Mouse (Mus musculus) megakaryocyte, adult 5-6 weeks (primary cell): ENCODE measurements around the gene Mkrn1. TPM values are rescaled to one million over a fixed set of nuclear protein-coding genes. Genes with fewer than 3 reads are reported as not detected.
"Not testable (repeated sequence)": the region's sequence is repeated elsewhere in the genome, so short reads cannot be mapped to it uniquely, and the experiment has no call there.

Source experiments
- ATAC-seq: 2 replicates; pipeline ENCODE4 v1.8.0; 2016; ENCODE audit warnings: mild to moderate bottlenecking, inconsistent platforms; ENCODE audit not compliant: poor library complexity, severe bottlenecking
- total RNA-seq, 2 experiments: library from RNA; stranded (forward) in 1 of 2; stranded (reverse) in 1 of 2; fragments of 153-499, 151-499 nt in 1 of 2; fragments of 221-1000, 200-1000 nt in 1 of 2; gene quantifications; 2 replicates each; pipeline versions ENCODE4 v1.2.3 to v1.2.4; 2015 to 2017

Gene Mkrn1
- total RNA-seq (2015) (108 and 111 TPM in 2 replicates), total RNA-seq (2017) (75.5 and 82.8 TPM in 2 replicates)

DNA sequence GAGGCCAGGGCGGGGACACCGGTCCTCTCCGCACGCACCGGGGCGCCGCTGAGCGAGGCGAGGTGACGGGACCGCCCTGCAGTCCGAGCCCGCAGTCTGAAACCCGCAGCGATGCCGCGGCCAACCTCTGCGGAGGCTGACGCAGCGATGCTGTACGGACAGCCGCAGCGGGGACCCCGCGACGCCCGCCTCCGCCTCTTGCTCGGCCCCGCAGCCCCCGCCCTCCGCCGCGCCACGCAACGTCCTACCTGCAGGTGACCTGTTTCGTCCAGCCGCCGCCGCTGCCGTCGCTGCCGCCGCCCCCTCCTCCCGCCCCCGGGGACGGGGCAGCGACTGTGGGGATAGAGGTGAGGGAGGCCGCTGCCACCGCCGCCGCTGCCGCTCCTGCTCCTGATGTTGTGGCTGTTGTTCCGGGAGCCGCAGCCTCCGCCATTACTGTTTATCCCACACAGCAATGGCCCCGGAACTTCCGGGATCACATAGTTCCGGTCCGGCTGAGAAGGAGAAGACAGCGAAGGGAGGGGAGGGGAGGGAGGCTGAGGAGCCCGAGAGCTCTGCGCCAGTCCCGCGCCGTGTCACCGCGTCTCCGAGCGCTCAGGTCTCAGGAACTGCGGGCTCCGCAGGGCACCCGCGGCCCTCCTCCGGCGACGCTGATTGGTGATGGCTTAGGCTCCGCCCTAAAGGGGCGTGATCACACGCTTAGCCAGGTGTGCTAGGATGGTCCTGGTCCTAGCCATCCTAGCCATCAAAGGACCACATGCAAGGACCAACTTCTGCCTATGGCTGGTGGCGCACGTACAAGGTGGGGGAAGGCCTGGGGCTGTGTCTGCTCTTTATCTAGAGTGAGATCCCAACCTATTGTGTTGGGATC is at the start of gene Mkrn1:
TSS of gene Mkrn1 (minus strand) at position 612 of the 871 bp plus-strand sequence.
- peak; percentile 87 for ATAC-seq

DNA sequence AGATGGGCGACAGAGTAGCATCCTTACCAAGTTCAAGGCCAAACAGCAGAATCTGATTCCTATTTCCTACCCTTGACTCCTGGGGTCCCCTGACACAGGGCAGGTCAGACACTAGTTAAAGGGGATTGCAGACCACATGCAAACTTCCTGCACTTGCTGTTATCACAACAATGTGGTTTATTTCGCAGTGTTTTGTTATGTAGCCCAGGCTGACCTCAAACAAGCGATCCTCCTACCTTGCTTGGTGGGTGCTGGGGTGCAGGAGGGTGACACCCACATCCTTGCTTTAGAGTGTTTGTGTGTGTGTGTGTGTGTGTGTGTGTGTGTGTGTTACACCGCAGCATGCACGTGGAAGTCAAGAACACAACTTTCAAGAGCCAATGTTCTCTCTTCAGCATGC is 49.2 kb upstream of the Mkrn1 start:
- peak; percentile 62 for ATAC-seq

DNA sequence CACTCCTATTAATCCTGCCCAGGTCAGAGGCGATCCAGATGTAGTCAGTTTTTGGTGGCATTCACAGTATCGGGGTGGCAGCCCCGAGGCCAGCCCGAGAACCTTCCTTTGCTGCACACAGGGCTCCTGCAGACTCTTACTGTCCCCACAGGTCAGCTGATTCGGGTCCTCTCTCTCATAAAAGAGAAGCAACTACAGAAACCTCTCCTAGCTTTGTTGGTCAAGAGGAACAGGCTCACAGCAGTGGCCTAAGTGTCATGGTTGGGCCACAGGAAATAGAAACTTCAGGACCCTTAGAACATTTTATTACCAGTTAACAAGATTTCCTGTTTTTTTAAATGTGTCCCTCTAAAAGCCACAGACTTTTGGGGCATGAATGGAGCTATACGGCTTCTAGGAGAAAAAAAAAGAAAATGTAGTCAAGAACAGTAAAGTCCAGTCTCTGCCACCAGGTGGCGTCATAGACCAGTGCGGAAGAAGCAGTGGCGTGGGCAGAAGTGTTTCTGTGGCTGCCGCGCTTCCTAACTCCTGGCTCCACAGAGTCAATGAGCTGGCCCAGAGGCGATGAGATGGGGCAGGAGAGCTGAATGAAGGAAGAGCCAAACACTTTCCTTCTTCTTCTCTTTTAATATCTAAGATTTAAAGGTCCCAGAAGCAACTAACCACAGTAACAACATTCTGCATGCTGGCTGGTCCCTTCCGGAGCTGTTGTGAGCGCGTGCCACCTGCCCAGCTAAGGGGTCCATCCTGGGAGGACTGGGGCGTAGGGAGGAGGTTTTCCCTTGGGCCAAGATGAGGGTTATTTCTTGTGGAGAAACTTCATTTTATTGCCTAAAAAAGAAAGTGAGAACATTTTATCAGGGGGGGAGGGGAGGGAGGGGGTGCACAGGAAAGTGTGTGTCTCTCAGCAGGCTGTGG is 42.6 kb upstream of the Mkrn1 start:
- ATAC-seq = peak; percentile 99

DNA sequence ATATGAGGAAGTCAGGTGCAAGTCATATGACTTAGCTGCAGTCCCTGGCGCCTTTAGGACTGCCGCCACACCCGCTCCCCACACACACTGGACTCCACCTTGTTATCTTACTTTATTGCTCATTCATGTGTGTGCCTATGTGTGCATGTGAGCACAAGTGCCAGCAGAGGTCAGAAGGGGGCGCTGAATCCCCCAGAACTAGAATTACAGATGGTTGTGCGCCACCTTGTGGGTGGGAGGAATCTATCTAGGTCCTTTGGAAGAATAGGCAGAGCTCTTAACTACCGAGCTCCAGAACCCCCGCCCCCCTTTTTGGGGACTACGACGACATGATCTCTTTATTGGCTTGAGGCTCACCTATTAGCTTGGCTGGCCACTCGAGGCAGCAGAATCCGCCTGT is 39.8 kb upstream of the Mkrn1 start:
- ATAC-seq = no peak

DNA sequence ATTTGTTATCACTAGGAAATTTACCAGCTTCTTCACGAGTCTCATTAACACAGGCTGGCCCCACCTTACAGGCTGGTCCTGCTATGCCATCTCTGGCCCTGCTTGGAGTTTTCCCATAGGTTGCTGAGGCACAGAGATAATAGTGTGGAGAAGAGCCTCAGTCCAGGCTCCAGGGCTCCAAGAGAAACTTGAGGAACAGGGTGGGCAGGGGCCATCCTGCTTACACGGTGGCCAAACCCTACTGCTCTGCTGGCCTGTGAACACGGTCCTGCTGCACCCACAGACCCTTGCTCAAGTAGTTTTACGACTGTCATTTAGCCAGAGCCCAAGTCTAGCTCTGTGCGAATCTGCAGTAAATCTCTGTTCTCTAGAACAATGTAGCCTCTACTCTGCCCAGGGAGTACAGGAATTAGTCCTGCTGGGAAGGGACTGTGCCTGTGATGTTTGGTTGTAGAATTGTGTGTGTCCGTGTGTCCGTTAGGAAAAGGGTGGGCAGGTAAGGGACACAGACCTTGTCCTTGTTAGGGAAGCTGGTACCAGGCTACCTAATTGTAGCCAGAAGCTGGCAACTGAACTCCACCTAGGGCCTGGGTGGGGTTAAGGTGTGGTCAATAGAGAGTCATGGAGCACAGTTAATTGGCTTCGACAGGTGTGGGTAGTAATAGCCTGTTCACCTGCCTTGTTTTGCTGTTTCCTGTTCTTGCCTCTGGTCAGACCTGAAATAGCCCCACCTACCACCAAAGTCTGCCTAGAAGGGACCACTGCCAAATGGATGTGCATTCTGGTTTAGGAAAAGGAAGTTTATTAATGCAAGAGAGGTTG is 35.3 kb upstream of the Mkrn1 start:
- ATAC-seq = no peak

DNA sequence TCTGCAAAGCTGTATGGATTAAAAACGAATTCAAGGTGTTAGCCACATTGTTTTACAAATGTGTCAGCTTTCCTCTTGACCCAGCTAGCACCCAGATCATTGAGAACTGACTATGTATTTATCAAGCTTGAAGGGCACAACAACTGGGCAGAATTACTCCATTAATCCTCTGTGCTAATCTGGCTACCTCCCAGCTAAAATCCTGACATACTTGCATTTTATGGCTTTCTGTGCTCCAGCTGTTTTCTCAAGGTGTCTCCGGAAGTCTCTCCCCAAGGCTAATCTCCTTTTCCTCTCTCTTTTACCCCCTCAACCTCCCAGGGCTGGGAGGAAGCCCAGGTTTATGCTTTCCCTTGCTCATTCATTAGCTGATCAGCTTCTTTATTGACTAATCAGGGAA is 34.4 kb upstream of the Mkrn1 start:
- ATAC-seq = no peak

DNA sequence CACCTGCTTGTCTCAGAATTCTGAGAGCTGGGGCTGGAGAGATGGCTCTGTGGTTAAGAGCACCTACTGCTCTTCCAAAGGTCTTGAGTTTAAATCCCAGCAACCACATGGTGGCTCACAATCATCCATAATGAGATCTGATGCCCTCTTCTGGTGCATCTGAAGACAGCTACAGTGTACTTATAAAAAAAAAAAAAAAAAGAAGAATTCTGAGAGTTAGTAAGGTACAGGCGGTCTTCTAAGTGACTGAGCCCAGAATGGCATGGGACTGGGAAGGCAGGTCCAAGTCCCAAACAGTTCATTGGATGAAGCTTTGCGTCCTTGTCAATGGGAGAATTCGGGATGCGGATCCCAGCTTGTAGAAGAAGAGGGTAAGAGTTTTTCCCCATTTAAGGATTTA is 33.3 kb upstream of the Mkrn1 start:
- no peak for ATAC-seq

DNA sequence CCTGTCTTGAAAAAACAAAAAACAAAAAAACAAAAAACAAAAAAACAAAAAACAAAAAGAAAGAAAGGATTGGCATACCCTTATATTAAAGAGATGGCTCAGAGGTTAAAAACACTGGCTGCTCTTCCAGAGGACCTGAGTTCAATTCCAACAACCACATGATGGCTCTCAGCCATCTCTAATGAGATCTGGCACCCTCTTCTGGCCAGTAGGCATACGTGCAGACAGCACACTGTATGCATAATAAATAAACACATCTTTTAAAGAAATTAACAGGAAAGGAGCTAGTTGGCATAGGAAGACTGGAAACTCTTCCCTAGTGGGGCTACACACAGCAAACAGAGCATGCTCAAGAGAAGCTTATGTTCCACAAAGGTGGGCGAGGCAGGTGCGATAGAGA is 30.8 kb upstream of the Mkrn1 start:
- ATAC-seq = peak; percentile 67

DNA sequence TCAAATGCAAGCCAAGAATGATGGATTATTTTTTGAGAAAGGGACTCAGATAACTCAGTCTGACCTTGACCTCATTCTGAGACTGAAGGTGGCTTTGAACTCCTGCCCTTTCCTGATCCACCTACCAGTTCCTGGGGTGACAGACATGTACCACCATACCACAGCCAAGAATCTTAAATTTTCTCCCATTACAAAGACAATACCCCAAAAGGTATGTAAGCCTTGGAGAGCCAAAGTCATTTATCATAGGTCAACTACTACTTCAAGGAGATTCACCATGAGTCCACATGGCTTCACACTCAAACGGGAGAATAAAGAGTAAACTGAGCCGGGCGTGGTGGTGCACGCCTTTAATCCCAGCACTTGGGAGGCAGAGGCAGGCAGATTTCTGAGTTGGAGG is 30.3 kb upstream of the Mkrn1 start:
- no peak for ATAC-seq

DNA sequence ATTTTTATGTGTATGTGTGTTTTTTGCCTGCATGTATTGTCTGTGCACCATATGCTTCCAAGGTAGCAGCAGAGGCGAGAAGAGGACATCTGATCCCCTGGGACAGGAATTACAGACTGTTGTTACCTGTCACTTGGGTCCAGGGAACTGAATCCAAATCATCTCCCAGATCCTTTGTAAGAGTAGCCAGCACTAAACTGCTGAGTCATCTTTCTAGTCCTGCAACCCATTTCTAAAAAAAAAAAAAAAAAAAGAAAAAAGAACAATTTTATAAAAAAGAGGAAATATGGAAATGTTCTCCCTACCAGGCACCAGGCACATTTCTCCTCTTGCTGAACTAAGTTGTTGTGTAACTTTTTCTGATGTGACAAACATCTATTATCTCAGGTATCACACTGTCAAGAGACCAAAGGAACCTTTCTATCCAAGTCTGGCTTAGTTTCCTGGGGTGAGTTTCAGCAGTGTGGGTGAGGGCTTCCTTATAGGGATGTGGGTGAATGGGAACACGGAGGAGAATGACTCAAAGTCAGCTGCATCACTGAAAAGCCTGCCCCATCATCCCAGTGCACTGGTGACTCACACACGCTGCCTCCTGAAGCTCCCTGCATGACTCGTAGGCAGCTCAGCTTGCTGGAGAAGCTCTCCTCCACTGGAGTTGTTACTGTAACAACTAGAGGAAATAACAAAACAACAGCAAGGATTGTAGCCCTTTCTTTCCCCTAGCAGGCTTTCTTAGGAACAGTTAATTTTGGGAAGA is 27.3 kb upstream of the Mkrn1 start:
- ATAC-seq = no peak

DNA sequence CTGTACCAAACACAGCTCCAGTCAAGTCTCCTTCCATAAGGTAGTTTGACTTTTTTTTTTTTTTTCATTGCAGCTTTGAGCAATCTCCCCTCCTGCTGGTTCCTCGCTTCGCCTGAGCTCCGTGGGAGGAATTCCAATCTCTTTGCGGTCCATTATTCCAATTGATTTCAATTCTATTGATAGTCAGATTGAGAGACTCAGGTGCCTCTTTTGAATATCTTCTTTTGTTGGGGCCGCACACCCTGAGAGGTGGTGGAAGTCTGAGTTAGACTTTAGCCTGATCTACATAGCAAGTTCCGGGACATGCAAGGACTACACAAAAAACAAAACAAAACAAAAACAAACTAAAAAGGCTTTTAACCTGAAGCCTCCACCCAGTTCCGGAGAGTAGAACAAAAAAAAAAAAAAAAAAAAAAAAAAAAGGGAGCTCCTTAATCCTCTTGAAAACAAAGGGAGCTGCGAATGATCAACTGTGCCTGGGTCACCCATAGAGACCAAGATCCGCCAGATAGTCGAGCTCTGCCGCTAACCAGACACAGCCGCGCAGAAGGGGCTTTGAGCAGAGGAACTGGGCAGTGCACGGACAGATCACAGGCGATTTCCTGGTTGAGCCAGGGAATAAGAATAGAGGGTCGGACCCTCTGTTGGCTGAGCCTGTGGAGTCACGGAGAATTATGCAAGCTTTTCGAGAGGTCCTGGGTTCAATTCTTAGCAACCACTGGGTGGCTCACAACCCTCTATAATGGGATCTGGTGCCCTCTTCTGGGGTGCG is 25.7 kb upstream of the Mkrn1 start:
- ATAC-seq = no peak

DNA sequence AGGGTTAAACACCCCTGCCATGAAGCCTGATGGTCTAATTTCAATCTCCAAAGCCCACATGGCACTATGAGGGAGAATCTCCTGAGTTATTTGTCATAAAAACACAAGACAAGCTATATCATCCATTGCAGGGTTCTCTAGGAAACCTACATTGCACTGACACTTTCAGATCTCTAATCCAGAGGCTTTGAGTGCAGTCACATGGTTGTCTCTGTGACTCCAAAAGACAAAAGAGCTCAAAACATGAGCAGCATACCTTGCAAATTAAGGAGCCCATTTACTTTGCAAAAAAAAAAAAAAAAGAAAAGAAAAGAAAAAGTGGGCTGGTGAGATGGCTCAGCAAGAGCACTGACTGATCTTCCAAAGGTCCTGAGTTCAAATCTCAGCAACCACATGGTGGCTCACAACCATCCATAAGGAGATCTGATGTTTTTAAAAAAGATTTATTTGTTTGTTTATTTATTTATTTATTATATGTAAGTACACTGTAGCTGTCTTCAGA is 22.6 kb upstream of the Mkrn1 start:
- ATAC-seq = no peak

DNA sequence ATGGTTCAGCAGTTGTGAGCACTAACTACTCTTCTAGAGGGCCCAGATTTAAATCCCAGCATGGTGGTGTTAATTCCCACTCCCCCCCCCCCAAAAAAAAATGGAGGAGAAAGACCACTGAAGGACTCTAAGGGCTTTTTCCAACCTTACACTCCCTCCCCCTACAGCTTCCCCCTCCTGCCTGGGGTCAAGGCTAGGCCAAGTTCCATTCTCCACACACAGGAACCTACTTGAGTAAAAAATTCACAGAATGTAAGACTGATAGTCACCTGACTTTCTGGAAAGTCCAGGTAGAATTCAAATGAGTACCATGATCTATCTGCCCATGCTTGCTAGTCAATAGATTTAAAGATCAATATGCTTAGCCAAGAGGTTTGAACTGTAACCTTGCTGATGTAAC is 19.9 kb upstream of the Mkrn1 start:
- no peak for ATAC-seq

DNA sequence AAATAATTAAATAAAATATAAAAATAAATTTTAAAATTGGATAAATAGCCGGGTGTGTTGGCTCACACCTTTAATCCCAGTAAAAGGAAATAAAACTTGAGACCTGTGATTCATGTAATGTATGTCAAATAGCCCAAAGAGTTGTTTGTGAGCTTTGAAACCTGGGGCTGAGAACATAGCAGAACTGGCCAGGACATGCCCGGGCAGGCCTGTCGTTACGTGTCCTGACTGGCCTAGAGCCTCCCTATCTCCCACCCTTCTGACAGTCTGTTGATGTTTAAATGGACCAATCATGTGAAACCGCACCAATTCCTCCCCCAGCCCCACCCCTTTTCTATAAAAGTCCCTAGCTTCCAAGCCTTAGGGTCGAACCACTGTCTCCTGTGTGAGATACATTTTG is 17.3 kb upstream of the Mkrn1 start:
- ATAC-seq = not testable (repeated sequence)

DNA sequence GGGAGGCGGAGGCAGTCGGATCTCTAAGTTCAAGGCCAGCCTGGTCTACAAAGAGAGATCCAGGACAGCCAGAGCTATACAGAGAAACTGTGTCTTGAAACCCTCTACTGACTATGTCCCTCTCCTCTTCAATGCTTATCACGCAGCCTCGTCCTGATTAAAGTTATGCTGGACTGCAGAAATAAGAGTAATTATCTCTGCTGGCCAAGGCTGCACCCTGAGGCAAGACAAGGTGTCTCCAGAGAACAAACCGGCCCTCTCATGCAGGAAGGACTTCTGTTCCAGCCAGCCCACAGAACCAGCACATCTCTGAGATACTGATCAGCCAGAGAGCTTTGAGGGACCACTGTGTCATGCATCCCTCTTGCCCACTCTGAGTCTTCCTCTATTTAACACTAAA is 15.6 kb upstream of the Mkrn1 start:
- no peak for ATAC-seq

DNA sequence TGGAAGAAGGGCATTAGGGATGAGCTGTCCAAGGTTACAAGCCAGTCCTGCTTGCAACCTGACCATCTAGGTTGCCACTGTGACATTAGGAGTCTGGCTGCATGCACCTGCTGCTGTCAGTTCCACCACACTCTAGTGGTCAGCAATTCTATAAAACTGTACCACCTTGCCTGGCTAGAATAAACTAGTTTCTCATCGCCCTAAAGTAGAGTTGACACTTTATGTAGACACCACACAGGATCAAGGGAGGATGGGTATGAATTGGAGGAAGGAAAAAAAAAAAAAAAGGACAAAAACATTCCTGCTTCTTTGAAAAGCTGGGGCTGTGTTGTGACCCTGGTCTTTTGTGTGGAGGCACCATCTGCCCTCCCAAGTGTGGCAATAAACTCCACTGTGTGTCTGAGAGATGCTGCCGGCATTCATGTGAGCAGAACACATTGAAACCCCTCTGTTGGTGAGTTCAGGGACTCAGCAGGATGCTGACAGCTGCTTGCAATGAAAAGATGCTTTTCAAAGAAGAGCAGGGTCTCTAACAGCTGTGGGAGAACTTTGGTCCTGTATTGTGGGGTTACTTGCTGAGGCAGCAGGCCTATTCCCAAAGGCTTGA is 14.7 kb upstream of the Mkrn1 start:
- ATAC-seq = no peak

DNA sequence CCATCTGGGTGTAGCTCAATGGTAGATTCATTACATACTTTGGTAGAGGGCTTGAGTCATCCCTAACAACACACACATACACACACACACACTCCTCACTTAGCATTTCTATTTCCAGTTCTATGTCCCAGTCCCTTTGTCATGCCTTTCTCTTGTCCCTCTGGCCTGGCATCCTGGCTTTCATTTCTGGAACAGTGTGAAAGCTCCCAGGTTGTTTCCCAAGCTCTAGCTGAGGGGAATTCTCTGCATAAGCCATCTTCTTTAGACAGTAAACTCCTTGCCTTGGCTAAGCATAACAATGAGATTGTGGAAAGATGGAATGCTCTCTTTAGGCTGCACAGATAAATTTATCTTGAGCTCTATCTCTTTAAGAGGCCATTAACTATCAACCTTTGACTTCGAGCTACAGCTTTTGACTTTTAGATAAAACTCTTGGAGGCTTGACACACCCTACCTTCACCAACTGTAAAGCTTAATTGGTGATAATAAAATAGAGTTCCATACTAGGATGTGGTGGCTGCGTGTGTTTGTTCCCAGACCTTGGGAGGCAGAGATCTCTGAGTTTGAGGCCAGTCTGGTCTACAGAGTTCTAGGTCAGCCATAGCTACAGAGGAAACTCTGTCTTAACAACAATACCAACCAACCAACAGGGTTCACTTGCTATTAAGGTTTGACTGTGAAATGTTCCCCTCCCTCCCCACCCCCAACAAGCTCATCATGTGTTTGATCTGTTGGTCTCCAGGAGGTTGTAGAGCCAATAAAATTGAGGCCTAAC is 14.0 kb upstream of the Mkrn1 start:
- ATAC-seq = no peak

DNA sequence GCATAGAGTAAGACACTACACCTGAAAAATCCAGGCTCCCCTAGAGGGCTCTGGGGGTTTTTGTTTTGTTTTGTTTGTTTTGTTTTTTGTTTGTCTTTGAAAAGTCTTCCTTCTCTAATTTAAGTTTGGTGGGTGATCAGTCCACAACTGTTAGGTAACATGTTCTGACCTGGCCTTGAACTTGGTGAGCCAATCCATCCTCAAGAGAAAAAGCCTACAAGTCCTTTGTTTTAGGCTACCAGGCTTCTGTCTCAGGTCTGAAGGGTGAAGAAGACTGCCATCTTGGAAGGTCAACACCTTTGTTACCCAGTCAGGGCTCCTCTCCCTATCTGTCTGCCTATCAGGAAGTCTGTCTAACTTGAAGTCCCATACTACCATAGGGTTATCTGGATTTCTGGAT is 13.4 kb upstream of the Mkrn1 start:
- ATAC-seq = no peak
